Mouse (Mus musculus): ENCODE measurements at regions not wholly inside any gene's neighbourhood (a gene's known extent, or its start where the extent isn't known, plus 50 kb on each side); places are given as distances from the start of the nearest gene placed in this dataset.

DNA sequence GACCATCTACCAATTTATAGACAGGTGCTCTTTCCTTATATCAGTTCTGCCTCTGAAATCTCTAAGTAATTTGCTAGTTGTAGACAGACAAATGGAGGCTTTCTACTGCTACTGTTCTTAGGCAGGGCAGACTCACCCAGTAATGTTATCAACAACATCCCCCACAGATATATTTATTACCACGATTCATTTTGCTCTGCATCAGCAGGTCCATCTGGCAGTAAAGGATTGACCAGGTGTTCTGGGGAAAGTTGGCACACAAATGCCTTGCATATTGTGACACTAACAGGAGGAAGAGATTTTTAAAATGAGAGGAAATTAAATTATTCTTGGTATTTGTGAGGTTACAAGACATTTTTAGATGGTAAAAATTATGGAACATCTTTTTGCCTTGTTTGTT is 627.3 kb upstream of the Tmprss15 start:
- no peak for DNase-seq

DNA sequence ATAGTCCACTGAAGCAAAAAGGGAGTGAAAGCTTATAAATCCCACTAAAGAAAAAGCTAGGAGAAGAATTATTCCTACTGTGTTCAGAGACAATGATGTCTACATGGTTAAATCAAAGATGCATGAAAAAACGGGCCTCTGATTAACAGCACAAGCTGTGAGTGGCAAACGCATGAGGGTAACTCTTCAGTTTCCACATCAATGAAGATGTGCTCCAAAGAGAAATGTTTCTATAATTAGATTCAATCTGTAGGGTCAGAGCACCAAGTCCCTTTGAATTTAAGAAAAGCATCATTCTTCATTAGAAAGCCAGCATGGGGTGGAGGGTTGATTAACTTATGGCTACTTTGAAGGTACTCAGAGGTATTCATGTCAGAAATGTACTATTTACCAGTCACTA is 601.5 kb upstream of the Tmprss15 start:
- no peak for DNase-seq

DNA sequence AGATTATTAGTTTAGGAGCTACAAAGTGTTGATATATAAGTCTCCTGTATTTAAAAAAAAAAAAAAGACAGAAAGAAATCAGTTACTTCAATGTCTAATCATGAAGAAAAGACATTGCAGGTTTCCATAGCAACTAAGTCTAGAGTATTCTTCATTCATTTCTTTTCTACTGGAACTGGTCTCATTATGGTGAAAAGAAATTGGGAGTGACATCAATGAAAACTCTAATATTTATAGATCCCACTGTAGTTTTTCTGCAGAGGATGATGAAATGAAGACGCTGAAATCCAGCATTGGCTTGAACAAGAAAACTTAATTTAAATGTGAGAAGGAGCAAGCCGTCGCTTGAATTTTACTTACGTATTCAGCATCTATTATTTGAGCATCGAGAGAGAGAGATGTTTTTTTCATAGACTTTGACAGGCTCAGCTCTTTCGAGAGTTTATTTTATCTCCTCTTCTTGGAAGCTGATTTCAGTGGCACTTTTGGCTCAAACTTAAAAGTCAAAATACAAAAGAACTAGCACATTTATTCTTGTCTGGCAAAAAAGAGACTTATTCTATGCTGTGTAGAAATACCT is 560.4 kb upstream of the Tmprss15 start:
- no peak for DNase-seq

DNA sequence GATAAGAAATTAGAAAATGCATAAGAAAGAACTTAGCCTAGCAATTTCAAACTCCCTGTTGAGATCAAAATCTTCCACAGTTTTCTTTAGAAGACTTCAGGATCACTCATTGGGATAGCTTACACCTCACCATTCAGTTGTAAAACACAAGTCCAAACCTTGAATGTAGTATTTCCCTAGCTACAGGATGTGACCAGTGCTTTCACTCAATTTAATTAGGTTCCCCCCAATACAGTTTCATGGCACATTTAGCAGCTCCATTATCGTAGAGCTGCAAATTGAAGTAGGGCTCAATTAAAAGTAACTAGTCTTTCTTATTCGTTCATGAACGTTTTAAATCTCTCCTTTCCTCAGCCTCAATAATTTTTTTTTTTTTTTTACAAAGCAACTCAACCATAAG is 550.0 kb upstream of the Tmprss15 start:
- no peak for DNase-seq

GRCm38 (mm10) chr16:79627139-79627538 is 536.2 kb upstream of the Tmprss15 start:
- no peak for DNase-seq

DNA sequence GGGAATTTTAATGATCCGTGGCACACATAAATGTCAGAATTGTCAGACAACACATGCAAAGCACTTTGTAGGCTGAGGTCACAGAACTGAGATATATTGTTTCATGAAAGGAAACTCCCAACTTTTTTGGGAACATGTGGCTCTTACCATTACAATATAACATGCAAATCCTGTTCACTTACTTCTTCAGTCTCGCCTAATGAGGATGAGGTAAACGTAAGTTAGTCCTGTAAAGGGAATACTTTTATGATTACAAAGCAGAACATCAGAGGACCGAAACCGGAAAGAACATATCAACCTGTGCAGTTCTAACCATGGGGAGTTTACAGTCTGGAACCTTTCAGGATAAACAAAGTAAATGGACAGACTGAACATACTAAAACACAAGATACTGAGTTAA is 520.1 kb upstream of the Tmprss15 start:
- DNase-seq: no peak

DNA sequence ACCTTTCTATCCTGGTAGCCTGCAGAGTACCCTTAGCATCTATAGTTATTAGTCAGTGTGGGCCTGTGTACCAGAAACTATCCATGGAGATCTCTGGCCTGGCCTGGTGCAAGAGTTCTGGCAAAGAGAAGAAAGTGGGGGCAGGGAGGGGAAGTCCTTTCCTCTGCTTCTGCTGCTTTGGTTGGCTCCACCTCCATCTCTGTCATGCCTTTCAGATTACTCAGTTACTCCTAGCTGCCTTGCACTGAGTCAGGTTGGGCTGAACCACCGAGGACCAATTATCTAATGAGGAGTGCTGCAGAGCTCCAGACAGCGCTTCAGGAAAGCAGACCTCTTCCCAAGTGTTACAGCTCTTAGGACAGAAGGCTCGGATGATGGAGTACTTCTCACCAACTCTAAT is 500.0 kb upstream of the Tmprss15 start:
- no peak for DNase-seq

DNA sequence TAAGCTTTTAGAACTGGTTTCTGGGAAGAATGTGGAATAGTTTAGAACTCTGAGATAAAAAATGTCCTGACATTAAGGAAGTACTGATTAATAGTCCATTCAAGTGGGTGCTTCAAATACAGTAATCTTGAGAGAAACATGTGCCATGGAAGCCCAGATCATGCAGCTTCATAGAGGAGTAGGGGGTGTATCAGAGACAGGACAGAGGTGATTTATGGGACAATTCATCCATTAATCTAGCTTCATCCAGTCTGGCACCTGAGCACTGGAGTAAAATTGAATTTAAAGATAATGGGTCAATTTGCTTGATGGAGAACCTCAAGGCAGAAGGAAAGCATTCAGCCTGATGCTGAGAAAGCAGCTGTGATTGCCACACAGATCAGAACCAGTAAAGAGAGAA is 494.8 kb upstream of the Tmprss15 start:
- no peak for DNase-seq

DNA sequence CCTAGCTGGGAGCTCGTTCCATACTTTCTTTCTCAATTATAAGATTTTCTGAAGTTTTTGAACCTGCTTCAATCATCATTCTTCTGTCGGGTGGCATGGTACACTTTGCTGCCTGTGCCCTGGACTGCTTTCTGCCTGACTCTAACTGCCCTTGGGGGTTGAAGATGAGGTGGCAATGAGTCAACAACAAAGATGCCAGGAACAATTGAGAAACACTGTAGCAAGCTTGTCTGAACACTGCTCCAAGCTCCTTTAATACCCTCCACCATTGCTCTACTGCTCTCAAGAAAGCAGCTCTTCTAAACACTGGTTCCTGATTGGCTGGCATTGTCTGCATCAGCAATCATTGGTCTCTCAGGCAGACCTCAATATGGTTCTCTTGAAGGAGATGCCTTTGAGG is 480.0 kb upstream of the Tmprss15 start:
- no peak for DNase-seq

DNA sequence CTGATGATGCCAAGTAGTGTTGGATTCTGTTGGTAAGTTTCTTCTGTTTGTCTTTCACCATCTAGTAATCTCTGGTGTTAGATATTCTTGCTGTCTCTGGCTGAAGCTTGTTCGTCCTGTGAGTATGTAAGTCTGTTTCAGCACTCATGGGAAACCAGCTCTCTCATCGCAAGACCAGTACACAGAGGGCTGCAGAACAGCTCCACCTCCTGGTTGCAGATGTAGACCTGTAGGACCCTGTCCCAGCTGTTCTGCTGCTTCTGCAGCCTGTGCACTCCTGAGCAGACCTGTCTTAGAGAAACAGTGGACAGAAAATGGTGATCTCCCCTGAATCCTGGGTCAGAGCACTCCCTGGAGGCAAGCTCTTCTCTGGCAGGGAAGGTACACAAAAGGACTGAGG is 443.5 kb upstream of the Tmprss15 start:
- peak; percentile 23 for DNase-seq

- no peak for DNase-seq
Measured at GRCm38 (mm10) chr16:79492493-79492892, 401.6 kb upstream of the Tmprss15 start.

DNA sequence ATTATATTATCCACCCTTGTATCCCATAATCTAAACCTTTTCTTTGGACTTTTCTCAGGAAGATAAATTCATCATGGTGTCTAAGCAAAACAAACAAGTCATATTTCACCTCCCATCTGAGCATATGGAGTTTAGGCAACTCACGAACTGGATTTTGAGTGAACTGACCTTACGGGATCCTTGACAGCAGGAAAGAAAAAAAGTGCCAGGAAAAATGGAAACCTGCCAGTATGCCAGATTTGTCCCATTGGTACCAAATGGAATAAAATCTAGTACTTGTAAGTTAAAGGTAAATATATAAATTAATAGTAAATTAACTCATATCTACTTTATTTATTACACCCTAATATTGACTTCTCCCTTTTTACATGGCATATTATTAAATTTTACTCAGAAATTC is 360.0 kb upstream of the Tmprss15 start:
- no peak for DNase-seq

DNA sequence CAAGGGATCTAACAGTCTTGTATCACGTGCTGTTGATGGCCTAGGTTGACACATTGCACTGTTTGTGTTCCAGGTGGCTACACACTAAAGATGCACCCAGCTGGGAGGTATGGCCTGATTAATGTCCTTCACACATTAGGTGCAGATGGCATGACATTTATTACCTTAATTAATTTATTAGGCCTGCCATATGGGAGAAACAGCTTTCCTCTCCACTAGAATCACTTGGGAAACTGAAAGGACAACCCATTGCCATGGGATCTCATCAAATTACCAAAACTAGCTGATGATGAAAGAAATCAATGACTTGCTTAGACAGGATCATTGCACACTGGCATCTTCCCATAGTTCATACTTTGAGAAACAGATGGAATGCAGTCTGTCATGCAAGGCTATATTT is 358.8 kb upstream of the Tmprss15 start:
- DNase-seq: no peak

GRCm38 (mm10) chr16:79407385-79407784 is 316.5 kb upstream of the Tmprss15 start:
- DNase-seq: no peak

DNA sequence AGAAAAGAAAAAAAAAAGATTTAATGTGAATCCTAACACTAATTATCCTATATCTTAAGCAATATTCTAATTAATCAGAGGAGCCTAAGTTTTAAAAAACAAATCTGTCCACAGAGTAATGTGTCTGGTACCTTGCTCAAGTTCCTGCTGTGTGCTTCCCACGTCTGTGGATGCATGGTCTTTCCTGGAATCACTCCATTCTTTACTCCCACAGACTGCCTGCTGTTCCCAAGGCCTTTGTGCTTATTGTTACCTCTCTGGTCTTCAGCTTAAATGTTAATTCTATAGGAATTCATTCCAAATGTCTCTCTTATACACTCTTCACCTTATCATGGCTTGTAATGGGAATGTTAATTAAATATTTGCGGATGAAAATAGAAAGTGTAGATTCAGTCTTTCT is 315.3 kb upstream of the Tmprss15 start:
- DNase-seq: no peak

GRCm38 (mm10) chr16:79404064-79404463 is 313.2 kb upstream of the Tmprss15 start:
- DNase-seq: no peak

DNA sequence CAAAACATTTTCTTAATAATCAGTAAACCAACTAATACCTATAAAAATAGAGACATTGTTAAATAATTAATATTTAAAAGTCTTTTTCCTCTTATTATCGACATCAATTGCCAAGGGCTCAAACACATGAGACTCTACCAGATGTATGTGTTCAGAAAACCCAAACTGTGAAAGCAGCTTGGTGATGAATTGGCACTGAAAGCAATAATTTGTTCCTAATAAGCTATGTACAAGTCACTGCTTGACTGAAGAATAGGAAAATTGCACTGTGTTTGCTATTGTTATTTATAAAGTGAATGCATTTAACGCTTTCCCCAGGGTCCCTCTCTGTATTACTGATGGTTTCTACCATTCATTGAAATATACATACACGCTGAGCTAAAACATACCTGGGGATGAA is 309.2 kb upstream of the Tmprss15 start:
- DNase-seq: no peak

- DNase-seq: no peak
Measured at GRCm38 (mm10) chr16:79398476-79398875, 307.6 kb upstream of the Tmprss15 start.

GRCm38 (mm10) chr16:79394425-79394824 is 303.5 kb upstream of the Tmprss15 start:
- DNase-seq: no peak

- no peak for DNase-seq
Measured at GRCm38 (mm10) chr16:79386421-79386820, 295.5 kb upstream of the Tmprss15 start.

- no peak for DNase-seq
Measured at GRCm38 (mm10) chr16:79350127-79350526, 259.2 kb upstream of the Tmprss15 start.

DNA sequence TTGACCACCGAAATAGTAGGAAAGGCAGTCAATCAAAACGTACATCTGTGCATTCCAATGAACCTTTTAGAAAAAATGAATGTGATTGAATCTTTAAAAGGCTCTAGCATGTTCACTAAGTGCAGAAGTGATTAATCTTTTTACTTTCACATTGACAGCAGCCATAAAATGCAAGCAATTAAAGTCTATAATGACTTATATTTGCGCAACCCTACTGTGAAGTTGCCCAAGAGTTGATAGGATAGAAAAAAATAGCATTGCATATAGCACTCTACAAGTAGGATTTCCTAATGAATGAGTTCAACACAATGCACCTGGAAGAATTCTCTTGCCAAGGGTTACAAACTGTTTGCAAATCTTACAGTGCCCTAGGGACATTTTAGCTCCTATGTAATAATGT is 251.6 kb upstream of the Tmprss15 start:
- DNase-seq: no peak

DNA sequence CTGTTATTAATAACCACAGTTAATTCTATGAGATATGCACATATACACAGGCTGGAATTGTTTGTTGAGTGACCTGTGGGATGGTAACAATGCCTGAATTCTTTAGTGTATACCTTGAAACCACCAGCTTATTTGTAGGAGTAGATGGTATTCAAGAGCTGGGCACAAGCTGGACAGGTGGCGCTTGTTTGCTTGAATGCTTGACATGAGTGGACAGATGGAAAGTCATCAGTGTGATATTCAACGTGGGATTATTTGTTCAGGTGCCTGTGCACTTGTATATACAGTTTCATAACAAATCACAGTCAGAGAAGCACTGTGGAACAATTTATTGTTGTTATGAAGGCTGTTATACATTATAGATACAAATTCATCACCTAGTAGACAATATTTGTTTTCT is 245.5 kb upstream of the Tmprss15 start:
- no peak for DNase-seq

DNA sequence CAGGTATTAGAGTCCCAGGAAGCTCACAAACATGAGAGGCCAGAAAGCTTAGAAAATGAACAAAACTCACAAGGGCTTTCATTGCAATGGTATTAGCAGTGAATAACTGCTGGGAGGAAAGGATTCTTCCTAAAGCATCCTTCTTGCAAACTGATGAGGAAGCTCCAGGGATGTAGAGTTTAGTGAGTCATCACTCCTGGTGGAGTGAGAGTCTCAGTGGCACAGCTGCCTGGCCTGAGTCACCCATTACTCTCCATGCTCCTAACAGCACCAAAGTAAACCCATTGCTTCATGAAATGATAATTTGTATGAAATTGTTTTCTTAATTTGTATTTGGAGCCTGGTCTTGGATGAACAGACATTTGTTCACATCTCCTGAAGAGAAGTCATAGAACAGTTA is 245.1 kb upstream of the Tmprss15 start:
- DNase-seq: no peak

GRCm38 (mm10) chr16:79313301-79313700 is 222.4 kb upstream of the Tmprss15 start:
- no peak for DNase-seq

DNA sequence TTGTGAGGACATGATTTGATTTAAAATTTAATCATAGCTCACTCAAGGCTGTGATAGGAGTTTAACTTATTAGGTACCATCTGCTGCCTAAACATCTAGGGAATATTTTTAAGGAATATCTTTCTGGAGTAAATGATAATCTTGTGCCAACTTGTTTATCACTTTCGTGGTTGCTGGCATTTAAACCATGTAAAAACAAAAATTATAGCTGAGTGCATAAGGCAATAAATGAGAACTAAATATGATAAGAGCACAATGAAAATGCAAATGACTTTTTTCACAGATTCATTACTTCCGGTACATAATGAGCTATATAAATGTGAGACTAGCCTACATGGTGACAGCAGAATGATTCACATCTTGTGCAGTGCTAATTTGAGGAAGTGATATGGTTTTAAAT is 221.8 kb upstream of the Tmprss15 start:
- DNase-seq: no peak
